ENCODE assay signal across 8 mouse cellular contexts in the genomic region with DNA sequence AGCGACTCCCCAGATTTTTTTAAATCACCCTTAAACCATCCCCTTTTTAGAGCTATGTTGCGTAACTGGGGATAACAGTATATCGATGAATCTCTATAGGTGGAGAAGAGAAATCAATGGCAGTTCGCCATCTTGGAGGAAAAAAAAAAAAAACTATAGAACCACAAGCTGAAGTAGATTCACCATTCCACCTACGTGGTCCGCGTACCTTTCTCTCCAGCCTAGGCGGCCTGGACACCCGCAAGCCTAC. TPM values are rescaled to one million over a fixed set of nuclear protein-coding genes. Genes with fewer than 3 reads are reported as not detected.
A peak's percentile ranks its signal among the peaks of the same experiment; 100 is the strongest.
DNase-seq lines count a peak whose midpoint lies in the region; ATAC-seq and TF ChIP-seq lines count a peak whose summit lies in the region.

No protein-coding gene starts in this region.

- H3K9ac ChIP-seq in hindbrain, embryonic 16.5 days (ENCODE audit: low read depth, low read length): peak overlapping the region; percentile 100
- peak overlapping the region; percentile 99 for H3K9ac ChIP-seq in neural tube, embryonic 13.5 days

- H3K4me3 ChIP-seq in lung, adult 2 months (replicated peaks; ENCODE audit: extremely low read depth, low read depth, low read length): peak overlapping the region; percentile 100
- H3K4me3 ChIP-seq in brown adipose tissue, adult 24 weeks (ENCODE audit: insufficient read depth, low read depth, low read length): peak overlapping the region; percentile 99
- H3K4me3 ChIP-seq in hindbrain, embryonic 16.5 days (ENCODE audit: low read length): peak overlapping the region; percentile 92
- H3K4me3 ChIP-seq in neural tube, embryonic 13.5 days: peak overlapping the region; percentile 96

- no peak for TF ChIP-seq POLR2A in lung, adult 2 months (IDR thresholded peaks at IDR 0.05; ENCODE audit: borderline replicate concordance, extremely low read depth, low read depth, low read length)

- H3K27ac ChIP-seq in brown adipose tissue, adult 24 weeks (replicated peaks; ENCODE audit: low read depth, low read length): no peak overlapping the region
- peak overlapping the region; percentile 100 for H3K27ac ChIP-seq in hindbrain, embryonic 16.5 days (ENCODE audit: low read depth, low read length)
- peak overlapping the region; percentile 100 for H3K27ac ChIP-seq in neural tube, embryonic 13.5 days (replicated peaks)

- H3K36me3 ChIP-seq in hindbrain, embryonic 16.5 days (ENCODE audit: control insufficient read depth, insufficient read depth, low read length): peaks cover 15% of the 10 kb centered on the region
- peaks cover 28% of the 10 kb centered on the region for H3K36me3 ChIP-seq in neural tube, embryonic 13.5 days

- no peaks in the 10 kb centered on the region for H3K27me3 ChIP-seq in hindbrain, embryonic 16.5 days (replicated peaks; ENCODE audit: control insufficient read depth, insufficient read depth, low read length)
- H3K27me3 ChIP-seq in neural tube, embryonic 13.5 days: no peaks in the 10 kb centered on the region

- no peaks in the 10 kb centered on the region for H3K9me3 ChIP-seq in hindbrain, embryonic 16.5 days (ENCODE audit: control insufficient read depth, low read length)
- H3K9me3 ChIP-seq in neural tube, embryonic 13.5 days: no peaks in the 10 kb centered on the region

- peaks cover 5% of the 10 kb centered on the region; the same call in 1 of the 2 replicates for H3K4me1 ChIP-seq in lung, adult 2 months (ENCODE audit: control insufficient read depth, insufficient read depth, low read length)
- no peaks in the 10 kb centered on the region for H3K4me1 ChIP-seq in brown adipose tissue, adult 24 weeks (ENCODE audit: control insufficient read depth, insufficient read depth, insufficient read length, low read length)
- peaks cover 18% of the 10 kb centered on the region for H3K4me1 ChIP-seq in hindbrain, embryonic 16.5 days (ENCODE audit: control insufficient read depth, insufficient read depth, low read depth, low read length)
- peaks cover 41% of the 10 kb centered on the region for H3K4me1 ChIP-seq in neural tube, embryonic 13.5 days (replicated peaks)

- 10% methylated on average over 9 of the region's 9 CpGs for WGBS in lung, adult 2 months
- under 1% methylated on average over 9 of the region's 9 CpGs for WGBS in hindbrain, embryonic 16.5 days
- under 1% methylated on average over 9 of the region's 9 CpGs for WGBS in neural tube, embryonic 13.5 days

- H3K4me2 ChIP-seq in hindbrain, embryonic 16.5 days (ENCODE audit: low read length): peak overlapping the region; percentile 87
- H3K4me2 ChIP-seq in neural tube, embryonic 13.5 days: peak overlapping the region; percentile 85

- TF ChIP-seq CTCF in lung, adult 2 months (IDR thresholded peaks at IDR 0.05; ENCODE audit: insufficient read depth, low read length): no peak

- ATAC-seq in hindbrain, embryonic 16.5 days: no peak
- peak; percentile 3; the same call in 1 of the 2 replicates for ATAC-seq in neural tube, embryonic 13.5 days (ENCODE audit: low read depth)

- DNase-seq in lung, adult 2 months: no peak
- DNase-seq in lung, postnatal 25 days (ENCODE audit: low spot score): no peak
- DNase-seq in cerebellum, adult 8-10 months: no peak
- no peak for DNase-seq in adrenal gland, adult 18-20 months (ENCODE audit: low spot score in 2 of 2)
- no peak for DNase-seq in cerebellum, postnatal 4 days (ENCODE audit: low spot score in 2 of 2)

RNA-seq across cellular contexts. Expression of a gene that starts 1.3 kb away (rescaled TPM):
- 5.4 and 11.1 TPM in 2 replicates for polyA plus RNA-seq in lung, adult 2 months (2012; rRNA removed)
- polyA plus RNA-seq in brown adipose tissue, adult 24 weeks (2012; ENCODE audit: insufficient read depth, insufficient read length, missing spikeins): 6.7 and 8.0 TPM in 2 replicates
- 678 and 722 TPM in 2 replicates for polyA plus RNA-seq in hindbrain, embryonic 16.5 days (2015; fragmentation: Nextera tagmentation; extraction: Ambion mirVana)
- 530 and 551 TPM in 2 replicates for polyA plus RNA-seq in neural tube, embryonic 13.5 days (2015; fragmentation: Nextera tagmentation; extraction: Ambion mirVana)
- total RNA-seq in adrenal gland, adult 18-20 months (2021): 10 to 100 TPM; 34.1 to 45.3 TPM

Comparison
In these comparisons a context has a peak if more than half of its experiments do, and no peak if none do; other contexts are left out.
1. RNA of a gene that starts 1.3 kb away (polyA plus RNA-seq): 678 to 722 TPM in hindbrain, embryonic 16.5 days and 530 to 551 TPM in neural tube, embryonic 13.5 days; 5.4 to 11.1 TPM in lung, adult 2 months and 6.7 to 8.0 TPM in brown adipose tissue, adult 24 weeks; every median in the first group is over 10 times any median in the second.
2. Peak in every context shown above with its lines, with median percentiles within 50 percentile points of each other: H3K4me3 ChIP-seq.